Mouse (Mus musculus) spleen, adult 2 months (tissue): ENCODE results near the gene Crym.

Source experiments
- CTCF ChIP-seq: fragments of 200-500 bp; IDR thresholded peaks from 2 replicates; pipeline ENCODE4 v1.5.1; 2011; ENCODE audit warnings: mild to moderate bottlenecking, inconsistent platforms; ENCODE audit not compliant: insufficient read depth, insufficient read length, insufficient replicate concordance; ENCODE audit errors: extremely low read depth
- POLR2A ChIP-seq: fragments of 200-500 bp; IDR thresholded peaks from 2 replicates; pipeline ENCODE4 v1.6.1; 2011; ENCODE audit warnings: low read depth, low read length, inconsistent platforms

- no peak for TF ChIP-seq CTCF
- TF ChIP-seq POLR2A, result no peak
Measured at GRCm38 (mm10) chr7:120174723-120175504, 27.0 kb downstream of the Crym start.
